Mouse (Mus musculus): ENCODE data around the gene Kctd2.

Gene Kctd2

DNA sequence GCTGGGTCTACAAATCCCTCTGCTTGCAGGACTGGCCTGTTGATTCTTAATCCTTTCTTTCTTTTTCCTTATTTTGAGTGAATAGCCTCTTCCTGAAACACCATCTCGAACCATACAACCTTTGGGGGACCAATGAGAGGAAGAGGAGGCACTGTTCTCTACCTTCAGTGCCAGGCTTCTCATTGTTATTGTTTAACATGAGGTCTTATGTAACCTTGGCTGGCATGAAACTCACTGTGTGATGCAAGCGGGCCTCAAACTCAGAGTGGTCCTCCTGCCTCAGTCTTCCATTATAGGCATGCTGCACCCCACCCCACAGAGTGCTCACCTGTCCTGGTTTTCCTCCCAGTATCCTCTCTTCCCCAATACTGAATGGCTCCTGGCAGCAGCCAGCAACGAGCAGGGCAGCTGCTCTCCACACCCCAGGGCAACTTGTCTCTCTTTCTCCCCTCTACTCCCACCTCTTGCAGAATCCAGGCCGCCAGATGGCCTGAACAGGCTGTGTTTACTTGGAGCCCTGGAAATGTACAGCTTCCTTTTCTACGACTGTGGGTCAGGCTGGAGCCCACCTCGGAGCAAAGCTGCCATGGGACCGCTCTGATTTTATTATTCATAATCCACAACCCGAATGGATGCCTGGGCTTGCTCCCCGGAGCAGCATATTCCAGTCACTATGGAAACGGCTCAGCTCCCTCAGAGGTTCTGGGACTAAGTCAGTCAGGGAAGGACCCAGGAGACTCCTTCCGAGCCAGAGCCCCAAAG, 19.1 kb upstream of the Kctd2 start:
- DNase-seq = no peak

DNA sequence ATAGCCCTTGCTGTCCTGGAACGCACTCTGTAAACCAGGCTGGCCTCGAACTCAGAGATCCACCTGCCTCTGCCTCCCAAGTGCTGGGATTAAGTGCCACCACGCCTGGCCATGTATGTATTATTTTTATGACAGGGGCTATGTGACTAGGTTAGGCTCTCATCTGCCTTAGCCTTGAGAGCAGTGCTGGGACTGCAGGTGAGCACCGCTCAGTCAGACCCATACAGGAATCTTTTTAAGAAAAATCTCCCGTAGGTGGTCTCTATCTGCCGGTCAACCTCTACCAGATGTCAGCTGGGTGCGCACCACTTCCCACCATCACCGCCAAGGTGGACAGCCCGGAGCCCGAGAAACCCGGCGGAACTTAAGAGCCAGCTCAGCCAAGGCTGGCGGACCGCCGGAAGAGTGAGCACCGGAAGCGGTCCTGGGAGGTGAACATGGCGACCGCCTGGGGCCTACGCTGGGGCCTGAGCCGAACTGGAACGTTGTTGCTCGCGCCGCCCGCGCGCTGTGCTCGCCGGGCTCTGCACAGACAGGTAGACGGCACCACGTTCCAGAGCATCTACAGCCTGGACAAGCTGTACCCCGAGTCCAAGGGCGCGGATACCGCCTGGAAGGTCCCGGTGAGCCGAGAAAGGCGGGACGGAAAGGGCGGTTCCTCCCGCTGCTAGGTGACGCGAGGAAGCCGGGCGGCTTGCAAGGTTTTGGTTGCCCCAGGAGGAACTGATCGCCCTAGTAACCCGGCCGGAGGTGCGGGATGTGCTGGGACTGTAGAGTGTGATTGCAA, 16.4 kb upstream of the Kctd2 start, which contains the start of gene Mrpl58:
TSS of gene Mrpl58 (plus strand) at position 415 of the 787 bp plus-strand sequence.
- peak; percentile 91 for DNase-seq

DNA sequence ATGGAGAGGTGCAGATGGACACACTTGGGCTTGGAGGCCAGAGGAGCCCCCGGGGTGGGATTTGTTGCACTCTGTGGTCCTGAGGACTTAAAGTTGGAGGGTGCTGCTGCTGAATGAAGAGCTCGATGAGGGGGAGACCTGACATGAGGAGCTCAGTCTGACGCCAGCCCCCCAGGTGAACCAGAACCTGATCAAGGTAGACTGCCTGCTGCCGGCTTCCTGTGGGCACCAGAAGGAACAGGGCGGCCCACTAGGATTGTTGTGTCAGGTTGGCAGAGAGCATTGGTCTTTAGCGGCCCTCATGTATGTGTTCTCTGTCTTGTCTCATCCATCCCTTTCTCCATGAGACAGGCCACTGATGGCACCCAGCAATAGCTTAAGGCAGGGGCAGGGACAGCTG, 14.2 kb upstream of the Kctd2 start:
- DNase-seq = no peak

DNA sequence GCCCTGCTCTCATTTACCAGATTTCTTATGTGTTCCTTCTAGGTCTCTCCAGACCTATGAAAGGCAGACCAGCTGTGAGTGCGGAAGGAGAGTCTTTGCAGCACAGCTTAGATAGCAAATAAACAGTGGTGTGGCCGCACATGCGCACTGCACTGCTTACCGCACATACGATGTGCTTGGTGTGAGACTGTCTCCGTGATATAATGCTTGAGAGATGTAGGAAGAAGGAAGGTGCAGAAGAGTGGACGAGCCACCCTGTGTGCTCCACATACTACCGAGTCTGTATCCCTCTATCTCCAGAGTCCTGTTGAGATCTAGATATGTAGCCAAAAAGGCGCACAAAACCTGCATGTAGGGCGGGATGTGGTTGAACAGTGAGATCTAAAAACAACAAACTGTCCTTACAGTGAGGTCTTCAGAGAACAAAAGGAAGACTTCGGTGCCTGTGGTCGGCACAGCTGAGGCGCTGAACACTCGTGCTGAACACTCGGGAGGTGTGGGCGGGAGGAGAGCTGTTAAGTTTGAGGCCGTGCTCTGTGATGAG, 13.0 kb upstream of the Kctd2 start:
- DNase-seq = no peak

DNA sequence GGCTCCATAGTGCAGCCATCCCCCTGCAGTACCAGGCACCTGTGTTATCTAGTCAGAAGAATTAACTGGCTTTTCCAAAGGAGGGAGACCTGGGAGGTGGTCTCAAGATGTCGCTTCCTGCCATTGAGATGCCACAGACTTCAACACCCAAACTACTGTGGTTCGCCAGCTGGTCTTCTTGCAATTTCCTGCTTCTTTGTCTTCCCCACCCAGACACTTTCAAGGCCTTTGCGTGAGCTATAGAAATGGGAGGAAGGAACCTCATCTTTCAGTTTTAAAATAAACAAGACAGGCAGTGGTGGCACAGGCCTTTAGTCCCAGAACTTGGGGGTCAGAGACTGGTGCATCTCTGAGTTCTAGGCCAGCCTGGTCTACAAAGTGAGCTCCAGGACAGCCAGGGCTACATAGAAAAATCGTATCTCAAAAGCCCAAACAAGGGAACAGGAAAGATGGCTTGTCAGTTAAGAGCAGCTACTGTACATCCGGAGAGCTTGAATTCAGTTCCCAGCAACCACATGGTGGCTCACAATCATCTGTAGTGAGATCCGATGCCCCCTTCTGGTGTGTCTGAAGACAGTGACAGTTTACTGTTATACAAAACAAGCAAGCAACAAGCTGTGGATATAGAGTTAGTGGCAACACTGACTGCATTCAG, 11.5 kb upstream of the Kctd2 start:
- no peak for DNase-seq

DNA sequence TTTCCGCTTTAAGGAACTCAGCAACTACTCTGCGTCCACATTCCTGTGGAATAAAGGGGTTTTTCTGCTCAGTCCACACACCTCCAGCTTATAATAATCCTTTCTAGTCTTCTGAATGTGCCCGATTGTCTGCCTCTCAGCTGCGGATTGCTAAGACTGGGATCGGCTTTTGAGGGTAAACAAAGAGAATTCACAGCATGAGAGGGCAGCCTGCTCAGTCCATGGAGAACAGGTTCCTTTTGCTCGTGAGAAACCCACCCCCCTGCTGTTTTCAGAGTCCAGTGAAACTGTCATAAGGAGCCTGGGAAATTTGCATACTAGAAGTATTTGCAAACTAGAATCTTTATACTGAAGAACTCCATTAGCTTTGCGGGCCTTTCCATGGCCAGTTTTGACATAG, 10.4 kb upstream of the Kctd2 start:
- no peak for DNase-seq

DNA sequence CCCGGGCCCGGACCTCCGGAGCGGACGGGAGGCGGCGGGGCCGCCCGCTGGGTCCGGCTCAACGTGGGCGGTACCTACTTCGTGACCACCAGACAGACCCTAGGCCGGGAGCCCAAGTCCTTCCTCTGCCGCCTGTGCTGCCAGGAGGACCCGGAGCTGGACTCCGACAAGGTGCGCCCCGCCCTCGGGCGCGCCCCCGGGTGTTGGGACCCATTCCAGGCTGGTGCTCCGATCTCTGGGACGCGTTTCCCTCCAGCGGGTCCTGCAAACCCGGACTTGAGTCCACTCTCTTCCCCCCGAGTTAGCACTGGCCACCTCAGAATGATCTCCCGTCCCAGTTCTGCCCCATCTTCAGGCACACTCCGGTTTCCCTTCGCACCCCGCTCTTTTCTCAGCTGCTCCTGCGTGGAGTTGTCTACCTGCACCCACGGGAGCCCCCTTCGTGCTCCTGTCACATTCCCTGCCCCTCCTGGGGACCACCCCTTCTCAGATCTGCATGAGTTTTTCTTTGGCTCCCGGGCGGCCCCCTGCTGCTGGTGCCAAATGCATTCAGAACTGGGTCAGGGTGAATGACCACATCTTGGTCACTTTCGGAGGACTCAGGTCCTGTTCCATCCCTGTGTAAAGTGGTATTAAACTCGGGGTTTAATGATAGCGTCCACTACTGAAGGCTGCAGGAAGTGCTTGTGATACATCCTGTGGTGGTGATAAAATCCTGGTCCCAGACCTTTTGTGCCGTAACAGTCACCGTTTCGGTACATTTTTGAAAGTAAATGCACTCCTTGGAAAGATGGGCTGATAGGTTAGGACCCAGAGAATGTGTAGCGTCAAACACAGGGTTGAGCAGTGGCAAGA, 635 bp downstream of the Kctd2 start:
- peak; percentile 80 for DNase-seq

DNA sequence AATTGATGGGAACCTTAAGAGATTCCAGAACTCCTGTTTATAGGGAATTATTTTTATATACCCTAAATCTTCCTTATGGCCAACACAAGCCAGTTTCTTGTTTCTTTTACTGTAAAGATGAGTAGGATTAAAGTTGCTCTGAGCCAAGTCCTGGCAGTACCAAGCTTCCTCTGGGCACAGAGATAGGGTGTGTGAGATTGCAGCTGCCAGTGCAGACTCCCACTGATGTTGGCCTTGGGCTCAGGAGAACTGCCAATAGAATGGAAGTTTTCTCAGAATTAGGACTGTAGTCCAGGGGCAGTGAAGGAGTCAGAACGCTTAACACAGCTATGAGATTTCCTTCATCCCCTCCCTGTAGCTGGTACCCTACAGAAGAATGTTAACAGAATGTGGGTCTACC, 1.4 kb downstream of the Kctd2 start:
- DNase-seq = no peak

DNA sequence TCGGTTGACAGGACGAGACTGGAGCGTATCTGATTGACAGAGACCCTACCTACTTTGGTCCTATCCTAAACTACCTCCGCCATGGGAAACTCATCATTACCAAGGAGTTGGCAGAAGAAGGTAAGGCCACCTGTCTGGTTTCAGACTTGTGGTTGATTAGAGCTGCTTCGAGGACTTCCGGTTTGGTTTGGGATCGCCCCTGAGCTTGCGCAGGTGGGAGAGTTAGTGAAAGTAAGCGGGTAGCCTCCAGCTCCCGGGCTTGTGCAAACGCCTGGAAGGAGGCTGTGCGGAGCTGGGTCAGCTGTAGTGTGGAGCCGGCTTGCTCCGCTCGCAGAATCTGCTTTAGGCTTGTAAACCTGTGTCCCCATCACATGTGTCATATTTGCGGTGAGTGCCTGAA, 2.0 kb downstream of the Kctd2 start:
- no peak for DNase-seq

DNA sequence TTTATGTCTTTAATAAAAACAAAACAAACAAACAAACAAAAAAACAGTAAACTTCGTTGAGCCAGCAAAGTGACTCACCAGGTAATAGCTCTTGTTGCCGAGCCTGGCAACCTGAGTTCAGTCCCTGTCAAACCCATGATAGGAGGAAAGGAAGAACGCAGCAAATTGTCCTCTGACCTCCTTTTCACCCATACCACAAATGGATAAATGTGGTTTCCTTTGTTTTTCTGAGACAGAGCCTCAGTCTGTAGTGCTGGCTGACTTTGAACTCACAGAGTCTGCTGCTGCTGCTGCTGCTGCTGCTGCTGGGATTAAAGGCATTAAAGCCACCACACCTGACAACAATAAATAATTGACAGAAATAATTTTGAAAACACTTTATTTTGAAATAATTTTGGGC, 3.2 kb downstream of the Kctd2 start:
- DNase-seq = no peak

DNA sequence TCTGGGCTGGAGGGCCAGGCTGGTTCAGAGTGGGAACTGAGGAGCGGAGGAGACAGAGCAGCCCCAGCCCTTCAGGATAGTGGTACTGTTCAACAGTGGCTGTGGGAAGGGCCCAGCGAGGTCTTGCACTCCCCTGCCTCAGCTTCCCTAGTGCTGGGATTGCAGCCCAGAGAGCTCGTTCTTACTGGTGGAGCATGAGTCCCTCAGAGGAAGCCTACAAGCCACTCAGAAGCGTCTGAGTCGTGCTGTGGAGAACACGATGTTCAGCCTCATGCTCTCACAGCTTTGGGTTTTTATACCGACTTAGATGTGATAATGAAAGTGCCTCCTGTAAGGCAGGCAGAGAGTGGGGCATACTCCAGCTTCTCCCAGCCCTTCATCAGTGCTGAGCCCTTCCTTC, 4.7 kb downstream of the Kctd2 start:
- DNase-seq = no peak

DNA sequence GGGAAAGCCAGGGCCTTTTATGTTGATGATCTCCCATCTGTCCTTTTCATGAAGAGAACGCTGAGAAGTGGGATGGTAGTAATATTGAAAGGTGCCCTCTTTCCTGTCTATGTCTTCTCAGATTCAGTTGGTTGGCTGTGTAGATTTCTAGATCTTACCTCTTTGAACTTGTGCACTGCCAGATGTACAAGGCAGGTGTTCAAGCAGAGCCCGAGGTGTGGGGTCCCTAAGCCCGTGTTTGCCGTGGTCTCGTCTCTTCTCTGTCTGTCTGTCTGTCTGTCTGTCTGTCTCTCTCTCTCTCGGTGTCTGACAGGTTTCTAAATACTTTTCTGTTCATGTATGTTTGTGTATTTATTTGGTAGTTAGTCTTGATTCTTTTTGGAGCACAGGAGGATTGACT, 5.7 kb downstream of the Kctd2 start:
- no peak for DNase-seq

DNA sequence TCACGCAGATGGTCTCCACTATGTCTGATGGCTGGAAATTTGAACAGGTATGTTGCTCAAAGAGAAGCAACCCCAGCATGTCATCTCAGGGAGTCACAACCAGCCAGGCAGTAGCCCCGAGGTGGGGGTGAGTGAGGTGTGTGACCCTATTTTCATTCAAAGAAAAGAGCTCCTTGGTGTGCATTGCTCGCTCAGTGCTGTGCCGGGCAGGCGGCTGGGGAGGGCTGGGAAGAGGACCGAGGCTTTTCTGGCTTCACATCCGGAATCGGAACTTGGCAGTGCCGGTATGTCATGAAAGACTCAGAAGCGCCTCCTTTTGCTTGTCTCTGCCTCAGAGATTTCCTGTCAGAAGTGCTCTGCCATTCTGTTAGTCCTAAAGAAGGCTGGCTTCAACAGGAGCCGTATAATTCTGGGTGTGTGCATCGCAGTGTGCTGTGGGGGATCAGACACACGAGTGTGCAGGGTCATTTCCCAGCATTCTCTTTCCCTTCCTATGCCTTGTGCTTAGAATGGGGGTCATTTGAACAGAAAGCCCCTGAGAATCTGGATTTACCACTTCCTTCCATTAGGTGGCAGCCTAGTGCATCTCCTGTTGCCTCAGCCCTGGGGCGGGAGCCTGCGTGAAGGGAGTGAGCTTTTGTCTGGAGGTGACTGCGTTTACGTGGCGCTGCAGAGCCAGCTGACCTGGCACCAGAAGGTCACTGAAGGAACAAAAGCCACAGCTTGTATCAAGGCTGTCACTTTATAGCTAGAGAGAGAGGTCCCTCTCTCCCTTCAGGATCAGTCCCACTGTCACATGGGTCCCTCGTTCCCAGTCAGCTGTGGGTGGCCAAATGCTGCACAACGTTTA, 7.8 kb downstream of the Kctd2 start:
- DNase-seq = peak; percentile 86

DNA sequence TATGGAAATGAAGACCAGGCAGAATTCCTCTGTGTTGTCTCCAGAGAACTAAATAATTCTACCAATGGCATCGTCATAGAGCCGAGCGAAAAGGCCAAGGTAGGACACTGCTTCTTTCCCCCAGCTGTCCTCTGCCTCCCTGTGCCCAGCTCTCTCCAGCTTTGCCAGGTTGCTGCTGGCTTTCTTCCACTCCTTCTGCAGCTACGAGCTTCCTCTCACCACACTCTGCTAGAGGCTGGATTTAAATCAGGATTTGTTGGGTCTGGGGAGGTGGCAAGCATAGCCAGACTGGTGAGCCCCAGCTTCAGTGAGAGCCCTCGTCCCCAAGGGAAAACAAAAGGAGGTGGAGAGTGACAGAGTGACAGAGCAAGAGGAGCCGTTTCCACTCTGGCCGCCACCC, 9.4 kb downstream of the Kctd2 start:
- no peak for DNase-seq

DNA sequence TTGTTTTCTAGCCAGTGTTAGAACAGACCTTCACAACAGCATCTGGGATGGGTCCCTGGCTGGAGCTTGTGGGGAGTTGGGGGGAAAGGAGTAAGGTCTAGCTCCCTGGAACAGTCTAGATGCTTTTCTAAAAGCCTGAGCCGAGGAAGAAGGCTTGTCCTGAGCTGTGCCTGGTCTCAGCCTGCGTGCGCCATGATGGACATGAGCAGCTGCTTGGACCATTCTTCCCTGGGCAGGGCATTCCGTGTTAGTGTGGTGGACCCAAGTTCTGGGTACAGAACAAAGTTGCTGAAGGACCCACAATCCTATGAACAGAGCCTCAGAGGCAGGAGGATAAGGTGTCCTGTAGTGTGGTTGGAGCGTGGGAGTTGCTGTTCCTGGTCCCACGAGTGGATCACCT, 10.6 kb downstream of the Kctd2 start:
- no peak for DNase-seq

DNA sequence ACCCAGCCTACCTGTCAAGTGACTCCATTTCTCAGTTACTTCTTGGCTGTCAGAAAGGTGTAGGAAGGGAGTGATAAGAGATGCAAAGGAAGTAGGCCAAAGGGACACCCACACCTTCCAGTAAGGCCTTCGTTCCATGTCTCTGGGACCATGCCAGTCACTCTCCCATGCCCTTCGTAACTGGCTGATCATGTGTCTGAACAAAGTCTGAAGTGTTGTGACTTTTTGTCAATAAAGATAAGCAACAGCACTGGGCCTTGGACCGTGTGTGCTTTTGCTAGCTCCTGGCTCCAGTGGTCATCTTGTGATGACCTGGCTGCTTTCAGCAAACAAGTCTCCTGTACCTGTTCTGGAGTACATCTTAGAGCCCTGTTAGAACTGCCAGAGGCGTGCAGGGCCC, 12.9 kb downstream of the Kctd2 start:
- DNase-seq = no peak

DNA sequence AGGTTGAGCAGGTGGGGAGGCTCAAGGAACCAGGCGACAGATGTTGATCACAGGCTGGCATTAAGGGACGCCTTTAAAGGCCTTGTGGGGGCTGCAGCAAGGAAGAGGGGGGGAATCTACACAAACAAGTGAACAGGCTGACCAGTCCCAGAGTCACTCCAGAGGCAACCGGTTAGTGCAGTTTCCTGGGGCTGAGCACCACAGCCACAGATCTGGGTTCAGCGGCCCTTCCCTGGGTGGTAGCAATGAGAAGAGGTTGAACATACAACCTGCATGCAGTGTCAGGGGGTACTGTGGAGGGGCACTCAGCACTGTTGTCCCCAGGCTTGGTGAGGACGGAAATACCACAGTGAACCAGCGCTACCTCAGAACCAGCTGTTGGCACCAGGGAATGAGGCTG, 13.4 kb downstream of the Kctd2 start:
- no peak for DNase-seq

DNA sequence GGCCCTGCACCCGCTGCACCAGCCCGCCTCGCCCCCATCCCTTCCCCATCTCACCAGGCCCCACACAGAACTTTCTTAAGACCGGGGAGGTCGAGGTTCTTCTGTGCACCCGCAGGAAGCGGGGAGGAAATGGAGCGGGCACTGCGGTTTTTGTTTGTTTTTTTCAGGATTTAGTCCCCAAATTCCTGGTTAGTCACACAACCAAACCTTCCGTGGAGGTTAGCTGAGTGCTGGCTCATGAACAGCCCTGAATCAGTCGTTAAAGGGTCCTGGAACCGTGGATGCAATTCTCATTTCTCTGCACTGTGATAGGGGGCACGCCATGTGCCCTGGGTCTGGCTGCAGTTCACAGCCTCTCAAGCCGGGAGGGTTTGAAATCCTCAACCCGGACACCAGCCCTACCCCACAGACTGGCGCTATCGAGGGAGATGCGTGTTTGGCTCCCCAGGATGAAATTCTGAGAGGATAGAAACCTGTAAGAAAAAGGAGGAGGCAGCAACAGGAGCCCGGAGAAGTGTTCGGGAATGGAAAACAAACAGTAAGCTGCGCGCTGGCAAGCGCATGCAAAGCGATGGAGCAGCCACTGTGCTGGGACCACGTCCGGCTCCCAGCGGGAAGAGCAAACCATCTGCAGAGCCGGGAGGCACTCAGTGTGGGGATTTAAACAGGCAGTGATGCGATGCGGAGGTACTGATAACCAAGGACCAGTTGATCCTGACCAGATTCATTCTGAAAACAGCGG, 15.8 kb downstream of the Kctd2 start:
- DNase-seq = peak; percentile 63

DNA sequence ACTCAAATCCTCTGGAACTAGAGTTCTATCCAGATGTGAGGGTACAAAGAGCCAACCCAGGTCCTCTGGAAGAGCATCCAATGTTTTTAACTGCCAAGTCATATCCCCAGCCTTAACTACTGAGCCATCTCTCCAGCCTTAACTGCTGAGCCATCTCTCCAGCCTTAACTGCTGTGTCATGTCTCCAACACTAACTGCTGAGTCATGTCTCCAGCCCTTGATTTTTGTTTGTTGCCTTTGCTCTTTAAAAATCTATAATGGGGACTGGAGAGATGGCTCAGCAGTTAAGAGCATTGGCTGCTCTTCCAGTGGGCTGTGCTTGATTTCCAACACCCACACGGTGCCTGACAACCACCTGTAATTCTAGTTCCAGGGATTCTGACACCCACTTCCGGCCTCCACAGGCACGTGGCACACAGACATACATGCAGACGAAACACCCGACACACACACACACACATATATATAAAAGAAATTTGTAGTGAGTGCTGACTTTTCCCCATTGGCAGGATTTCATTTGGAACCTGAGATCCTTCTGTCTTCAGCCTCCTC, 17.7 kb downstream of the Kctd2 start:
- no peak for DNase-seq

DNA sequence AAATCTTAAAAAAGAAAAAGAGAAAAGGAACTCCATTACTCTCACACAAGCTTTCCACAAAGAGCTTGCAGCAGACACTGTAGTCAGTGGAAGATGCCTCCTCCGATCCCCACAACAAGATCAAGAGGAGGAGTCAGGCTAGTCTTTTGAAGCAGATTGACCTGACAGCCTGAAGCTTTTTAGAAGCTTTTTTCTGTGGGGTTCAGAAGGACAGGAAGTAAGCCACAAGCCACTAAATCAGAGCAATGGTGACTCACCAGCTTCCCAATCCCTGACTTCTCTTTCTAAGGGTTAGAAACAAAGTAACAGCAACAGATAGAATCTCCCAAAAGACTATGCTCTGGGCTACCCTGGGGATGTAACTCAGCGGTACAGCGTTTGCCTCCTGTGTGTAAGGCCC, 19.4 kb downstream of the Kctd2 start:
- no peak for DNase-seq
